Mouse (Mus musculus): ENCODE measurements around the gene Shroom3. TPM values are rescaled to one million over a fixed set of nuclear protein-coding genes. Genes with fewer than 3 reads are reported as not detected.
A peak's percentile ranks its signal among the peaks of the same experiment; 100 is the strongest.
"Not testable (repeated sequence)": the region's sequence is repeated elsewhere in the genome, so short reads cannot be mapped to it uniquely, and the experiment has no call there.

The Shroom3 gene
- total and polyA plus RNA-seq, 3 experiments, result 0.04 to 0.11 TPM; not detected in 1

- dilution Hi-C loops (cut with MboI; ENCODE audit: extremely low pct_ligation_motif_present, extremely low pct_unique_long_range_greater_than_20kb, low sequenced_read_pairs), result no loop called here
- peak; percentile 20 for DNase-seq (ENCODE audit: extremely low read depth)
- Histone ChIP-seq H3K36me3 (replicated peaks in 1 of 2; ENCODE audit: control insufficient read depth in 1 of 2, insufficient read depth in 1 of 2, low read length in 1 of 2) (no peaks in the 10 kb centered on the region), H3K79me2 (replicated peaks; ENCODE audit: control insufficient read depth, extremely low read depth, insufficient read depth, poor library complexity, severe bottlenecking) (no peaks in the 10 kb centered on the region), H3K4me2 (ENCODE audit: insufficient read depth, low read depth, poor library complexity, severe bottlenecking) (no peak overlapping the region), H3K27ac (ENCODE audit: insufficient read depth, low read depth) (no peak overlapping the region), H3K4me1 (ENCODE audit: control insufficient read depth in 1 of 2, insufficient read depth in 2 of 2) (peaks cover 0 to 9% of the 10 kb centered on the region in 2 experiments; a peak in 1 of 4 replicates), H3K9me3 (replicated peaks; ENCODE audit: low read length) (no peaks in the 10 kb centered on the region), H3K4me3 (replicated peaks in 1 of 3; ENCODE audit: low read depth in 2 of 3, low read length in 2 of 3, poor library complexity in 1 of 3) (no peak overlapping the region), H3K27me3 (replicated peaks) (peaks cover 2% of the 10 kb centered on the region), H3K9ac (ENCODE audit: insufficient read depth, low read depth) (no peak overlapping the region)
- TF ChIP-seq NELFE (IDR thresholded peaks at IDR 0.05; ENCODE audit: low read depth, low read length) (no peak), MAFK (IDR thresholded peaks at IDR 0.05; ENCODE audit: insufficient replicate concordance, low read length) (no peak), MEF2A (IDR thresholded peaks at IDR 0.05; ENCODE audit: borderline replicate concordance, low read depth, low read length) (no peak), MYC (IDR thresholded peaks at IDR 0.05; ENCODE audit: low read depth, low read length) (peak; percentile 91), KAT2A (IDR thresholded peaks at IDR 0.05; ENCODE audit: insufficient replicate concordance, low read length) (no peak), ZC3H11A (IDR thresholded peaks at IDR 0.05; ENCODE audit: low read depth, low read length) (no peak), GABPA (IDR thresholded peaks at IDR 0.05; ENCODE audit: insufficient replicate concordance, low read depth, low read length) (no peak), SIN3A (IDR thresholded peaks at IDR 0.05; ENCODE audit: low read length) (no peak), PAX5 (IDR thresholded peaks at IDR 0.05; ENCODE audit: low read length) (no peak), CHD2 (IDR thresholded peaks at IDR 0.05; ENCODE audit: low read length) (no peak), RAD21 (IDR thresholded peaks at IDR 0.05; ENCODE audit: low read depth, low read length) (peak; percentile 61), TBP (conservative IDR thresholded peaks at IDR 0.05; ENCODE audit: low read depth, low read length) (no peak), ELF1 (IDR thresholded peaks at IDR 0.05; ENCODE audit: low read depth, low read length) (no peak), CTCF (conservative IDR thresholded peaks at IDR 0.05 in 1 of 2, IDR thresholded peaks at IDR 0.05 in 1 of 2; ENCODE audit: low read depth in 2 of 2, low read length in 2 of 2) (peak; percentile 55 to 67), BHLHE40 (IDR thresholded peaks at IDR 0.05; ENCODE audit: low read depth, low read length) (no peak), ETS1 (conservative IDR thresholded peaks at IDR 0.05; ENCODE audit: low read depth, low read length) (no peak), POLR2AphosphoS2 (IDR thresholded peaks at IDR 0.05; ENCODE audit: low read depth, low read length) (no peak), EP300 (IDR thresholded peaks at IDR 0.05; ENCODE audit: low read length) (no peak), ZMIZ1 (IDR thresholded peaks at IDR 0.05; ENCODE audit: low read depth, low read length) (no peak), MAZ (IDR thresholded peaks at IDR 0.05; ENCODE audit: low read depth, low read length) (no peak), ZNF384 (IDR thresholded peaks at IDR 0.05; ENCODE audit: low read depth, low read length) (no peak), MXI1 (IDR thresholded peaks at IDR 0.05; ENCODE audit: low read depth, low read length) (no peak), E2F4 (IDR thresholded peaks at IDR 0.05; ENCODE audit: insufficient replicate concordance, low read depth, low read length) (no peak), USF2 (conservative IDR thresholded peaks at IDR 0.05; ENCODE audit: low read depth, low read length) (no peak), MAX (IDR thresholded peaks at IDR 0.05; ENCODE audit: low read length) (peak; percentile 76), JUN (IDR thresholded peaks at IDR 0.05; ENCODE audit: insufficient read depth, low read depth, low read length) (no peak), SMC3 (IDR thresholded peaks at IDR 0.05; ENCODE audit: low read depth, low read length) (peak; percentile 57), RCOR1 (conservative IDR thresholded peaks at IDR 0.05; ENCODE audit: low read depth, low read length) (no peak)
- in situ Hi-C loops (cut with MboI; ENCODE audit: low pct_ligation_motif_present, low pct_unique_long_range_greater_than_20kb, low sequenced_read_pairs), result no loop called here
Observed at GRCm38 (mm10) chr5:92921728-92922127, 238.5 kb downstream of the Shroom3 start.

DNA sequence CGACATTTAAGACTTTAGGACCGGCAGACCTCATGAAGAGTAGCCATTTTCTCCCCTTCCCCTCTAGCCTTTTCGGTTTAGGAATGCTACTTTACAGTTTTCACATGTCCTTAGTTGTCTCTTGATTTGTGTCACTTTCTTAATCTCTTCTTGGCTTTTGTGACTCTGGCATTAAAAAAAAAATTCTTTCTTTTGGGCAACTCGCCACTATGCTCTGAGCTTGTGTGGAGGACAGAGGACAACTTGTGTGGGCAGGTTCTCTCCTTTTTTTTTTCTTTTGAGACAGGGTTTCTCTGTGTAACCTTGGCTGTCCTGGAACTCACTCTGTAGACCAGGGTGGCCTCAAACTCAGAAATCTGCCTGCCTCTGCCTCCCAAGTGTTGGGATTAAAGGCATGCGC lies 239.7 kb downstream of the Shroom3 start:
- dilution Hi-C loops (cut with MboI; ENCODE audit: extremely low pct_ligation_motif_present, extremely low pct_unique_long_range_greater_than_20kb, low sequenced_read_pairs); H3K4me3 ChIP-seq (replicated peaks in 1 of 3; ENCODE audit: low read depth in 2 of 3, low read length in 2 of 3, poor library complexity in 1 of 3); H3K9me3 ChIP-seq (replicated peaks; ENCODE audit: low read length); H3K36me3 ChIP-seq (replicated peaks in 1 of 2; ENCODE audit: control insufficient read depth in 1 of 2, insufficient read depth in 1 of 2, low read length in 1 of 2); H3K27me3 ChIP-seq (replicated peaks); H3K9ac ChIP-seq (ENCODE audit: insufficient read depth, low read depth); H3K79me2 ChIP-seq (replicated peaks; ENCODE audit: control insufficient read depth, extremely low read depth, insufficient read depth, poor library complexity, severe bottlenecking); in situ Hi-C loops (cut with MboI; ENCODE audit: low pct_ligation_motif_present, low pct_unique_long_range_greater_than_20kb, low sequenced_read_pairs); H3K4me2 ChIP-seq (ENCODE audit: insufficient read depth, low read depth, poor library complexity, severe bottlenecking); DNase-seq (ENCODE audit: extremely low read depth); H3K27ac ChIP-seq (ENCODE audit: insufficient read depth, low read depth): not testable (repeated sequence)
- H3K4me1 ChIP-seq (ENCODE audit: control insufficient read depth in 1 of 2, insufficient read depth in 2 of 2), result peaks cover 0 to 13% of the 10 kb centered on the region in 2 experiments; a peak in 1 of 4 replicates
